Mouse (Mus musculus): ENCODE data around the gene Zfp706.
A peak's percentile ranks its signal among the peaks of the same experiment; 100 is the strongest.

DNA sequence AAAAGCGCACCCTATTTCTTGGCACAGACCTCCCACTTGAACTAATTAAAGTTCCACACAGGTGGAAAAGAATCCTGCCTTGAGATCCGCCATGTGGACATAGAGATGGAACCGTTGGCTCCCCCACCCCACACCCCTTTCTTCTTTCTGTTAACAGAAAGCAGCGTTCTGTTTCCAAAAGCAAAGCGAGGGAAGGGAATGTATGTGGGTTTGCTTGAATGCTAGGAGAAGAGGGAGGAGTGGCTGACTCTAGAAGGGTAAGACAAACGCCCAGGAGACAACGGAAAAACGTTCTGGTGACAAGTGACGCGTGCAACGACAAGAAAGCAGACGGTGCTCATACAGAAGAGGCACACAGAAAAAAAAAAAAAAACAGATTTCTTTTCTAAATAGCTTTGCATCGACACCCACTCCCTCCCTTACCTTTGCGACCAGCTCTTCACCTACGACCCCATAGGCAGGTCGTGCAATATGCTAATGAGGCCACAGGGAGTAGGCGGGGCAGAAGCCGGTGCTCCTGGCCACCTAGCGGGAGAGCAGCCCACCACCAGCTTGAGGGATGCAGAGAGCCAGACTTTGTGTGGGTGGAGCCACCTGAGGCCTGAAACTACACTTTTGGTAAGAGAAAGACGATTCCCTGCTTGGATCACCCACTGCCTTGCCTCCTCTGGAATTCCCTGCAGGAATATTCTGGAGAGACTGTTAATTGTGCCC, 27.9 kb downstream of the Zfp706 start:
- TF ChIP-seq CTCF (IDR thresholded peaks at IDR 0.05; ENCODE audit: low read depth, low read length): peak; percentile 60
- TF ChIP-seq POLR2A (IDR thresholded peaks at IDR 0.05; ENCODE audit: extremely low read depth, insufficient read depth, low read length): no peak
